ENCODE assay signal across 8 mouse cellular contexts in the genomic region with DNA sequence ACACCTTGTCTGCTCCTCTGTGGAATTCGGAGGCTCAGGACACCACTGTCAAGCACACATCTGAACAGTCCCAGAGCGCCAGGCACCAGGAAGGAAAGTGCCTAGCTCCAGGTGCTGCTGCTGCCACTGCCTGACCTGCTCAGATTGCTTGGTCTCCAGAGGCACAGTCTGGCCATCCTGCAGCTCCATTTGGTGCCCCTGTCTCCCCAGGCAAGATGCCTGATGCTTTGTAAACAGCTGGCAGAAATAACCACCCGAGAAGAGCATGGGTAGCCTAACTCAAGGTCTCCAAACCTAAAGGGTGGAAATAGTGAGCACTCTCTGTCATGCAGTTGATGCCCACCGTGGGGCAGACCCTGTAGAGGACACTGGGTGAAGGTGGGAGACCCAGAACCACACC. TPM values are rescaled to one million over a fixed set of nuclear protein-coding genes. Genes with fewer than 3 reads are reported as not detected.
DNase-seq lines count a peak whose midpoint lies in the region; ATAC-seq and TF ChIP-seq lines count a peak whose summit lies in the region.

No protein-coding gene starts in this region.

- H3K27me3 ChIP-seq in heart, embryonic 13.5 days (replicated peaks) = no peaks in the 10 kb centered on the region
- H3K27me3 ChIP-seq in G1E (ENCODE audit: insufficient read depth, low read length) = no peaks in the 10 kb centered on the region
- H3K27me3 ChIP-seq in heart, embryonic 16.5 days (ENCODE audit: control insufficient read depth, insufficient read depth, low read length) = no peaks in the 10 kb centered on the region
- no peaks in the 10 kb centered on the region for H3K27me3 ChIP-seq in liver, postnatal 0 days (ENCODE audit: insufficient read depth, low read length)

- H3K4me3 ChIP-seq in heart, embryonic 13.5 days = peak overlapping the region; percentile 89
- peak overlapping the region; percentile 90 for H3K4me3 ChIP-seq in G1E (ENCODE audit: low read depth, low read length)
- peak overlapping the region; percentile 89 for H3K4me3 ChIP-seq in heart, embryonic 16.5 days (ENCODE audit: low read length)
- H3K4me3 ChIP-seq in liver, postnatal 0 days (ENCODE audit: low read depth, low read length) = peak overlapping the region; percentile 88

- peak overlapping the region; percentile 96 for H3K9ac ChIP-seq in heart, embryonic 13.5 days
- peak overlapping the region; percentile 97 for H3K9ac ChIP-seq in heart, embryonic 16.5 days (ENCODE audit: low read length)
- peak overlapping the region; percentile 92 for H3K9ac ChIP-seq in liver, postnatal 0 days (replicated peaks)

- peak overlapping the region; percentile 98 for H3K4me2 ChIP-seq in heart, embryonic 13.5 days
- peak overlapping the region; percentile 93 for H3K4me2 ChIP-seq in heart, embryonic 16.5 days (ENCODE audit: low read depth, low read length)
- peak overlapping the region; percentile 92 for H3K4me2 ChIP-seq in liver, postnatal 0 days (ENCODE audit: low read depth, low read length)

- H3K27ac ChIP-seq in heart, embryonic 13.5 days (replicated peaks) = peak overlapping the region; percentile 78
- peak overlapping the region; percentile 79; the same call in 1 of the 2 replicates for H3K27ac ChIP-seq in heart, embryonic 16.5 days (ENCODE audit: low read length)
- H3K27ac ChIP-seq in liver, postnatal 0 days (ENCODE audit: low read depth) = no peak overlapping the region

- intact Hi-C loops in heart, postnatal 14 days (cut with DNase I) = no loop called here

- no peaks in the 10 kb centered on the region for H3K9me3 ChIP-seq in heart, embryonic 13.5 days
- no peaks in the 10 kb centered on the region for H3K9me3 ChIP-seq in G1E (replicated peaks)
- no peaks in the 10 kb centered on the region for H3K9me3 ChIP-seq in heart, embryonic 16.5 days (replicated peaks; ENCODE audit: control insufficient read depth, low read length)
- no peaks in the 10 kb centered on the region for H3K9me3 ChIP-seq in liver, postnatal 0 days (ENCODE audit: low read length)

- TF ChIP-seq CTCF in G1E (IDR thresholded peaks at IDR 0.05; ENCODE audit: low read depth, low read length) = no peak
- no peak for TF ChIP-seq CTCF in liver, postnatal 0 days (IDR thresholded peaks at IDR 0.05; ENCODE audit: low read depth)

- peaks cover 34% of the 10 kb centered on the region for H3K36me3 ChIP-seq in heart, embryonic 13.5 days
- peaks cover 47% of the 10 kb centered on the region for H3K36me3 ChIP-seq in G1E (replicated peaks)
- peaks cover 25% of the 10 kb centered on the region for H3K36me3 ChIP-seq in heart, embryonic 16.5 days (ENCODE audit: control insufficient read depth, insufficient read depth)
- H3K36me3 ChIP-seq in liver, postnatal 0 days (replicated peaks; ENCODE audit: insufficient read depth, low read length) = peaks cover 19% of the 10 kb centered on the region

- WGBS in heart, embryonic 13.5 days = 21% methylated on average over 4 of the region's 4 CpGs
- 18% methylated on average over 4 of the region's 4 CpGs for WGBS in heart, embryonic 16.5 days
- 9% methylated on average over 4 of the region's 4 CpGs for WGBS in liver, postnatal 0 days (ENCODE audit: insufficient replicate concordance)

- peaks cover 47% of the 10 kb centered on the region for H3K4me1 ChIP-seq in heart, embryonic 13.5 days
- peaks cover 39% of the 10 kb centered on the region for H3K4me1 ChIP-seq in G1E (ENCODE audit: insufficient read depth, low read depth, low read length)
- H3K4me1 ChIP-seq in heart, embryonic 16.5 days (ENCODE audit: control insufficient read depth, insufficient read depth, low read length) = peaks cover 31% of the 10 kb centered on the region
- H3K4me1 ChIP-seq in liver, postnatal 0 days (ENCODE audit: insufficient read depth) = peaks cover 34% of the 10 kb centered on the region

- ATAC-seq in heart, embryonic 13.5 days (ENCODE audit: extremely low read depth, insufficient number of reproducible peaks, low FRiP score, low TSS enrichment) = no peak
- no peak for ATAC-seq in G1E (ENCODE audit: extremely low read depth, insufficient number of reproducible peaks, low FRiP score, poor library complexity, severe bottlenecking)
- ATAC-seq in heart, embryonic 16.5 days (replicated peaks; ENCODE audit: extremely low read depth, insufficient read depth, low FRiP score) = no peak
- no peak for ATAC-seq in liver, postnatal 0 days
- ATAC-seq in megakaryocyte-erythroid progenitor cell, adult 5-6 weeks (replicated peaks; ENCODE audit: low FRiP score, low TSS enrichment, poor library complexity, severe bottlenecking) = no peak

- TF ChIP-seq EP300 in liver, postnatal 0 days (IDR thresholded peaks at IDR 0.05; ENCODE audit: low read depth) = no peak

- DNase-seq in heart, postnatal 14 days = no peak
- DNase-seq in G1E (ENCODE audit: low spot score) = no peak
- no peak for DNase-seq in liver, postnatal 0 days
- DNase-seq in adrenal gland, postnatal 4 days (ENCODE audit: low spot score in 2 of 2) = no peak
- no peak for DNase-seq in urinary bladder, postnatal 36 days (ENCODE audit: low spot score in 2 of 2)

RNA-seq across cellular contexts. Expression of a gene that starts 1.1 kb away (rescaled TPM):
- polyA plus RNA-seq in heart, embryonic 13.5 days (2015; fragmentation: Nextera tagmentation; extraction: Ambion mirVana) = 68.4 and 71.2 TPM in 2 replicates
- 10 to 100 TPM; 28.2 to 30.3 TPM for total RNA-seq in heart, postnatal 14 days (2021)
- total RNA-seq in G1E (2014; fragmentation: Nextera tagmentation) (6.7 and 8.4 TPM in 2 replicates), G1E (2017) (28.5 and 30.8 TPM in 2 replicates)
- 53.1 and 59.0 TPM in 2 replicates for polyA plus RNA-seq in G1E (2012)
- polyA plus RNA-seq in heart, embryonic 16.5 days (2015; fragmentation: Nextera tagmentation; extraction: Ambion mirVana) = 69.8 and 70.5 TPM in 2 replicates
- 28.0 and 30.5 TPM in 2 replicates for polyA plus RNA-seq in liver, postnatal 0 days (2015; fragmentation: Nextera tagmentation; extraction: Ambion mirVana)
- total RNA-seq in megakaryocyte-erythroid progenitor cell, adult 5-6 weeks (2014; fragmentation: Nextera tagmentation) = 13.6 and 25.2 TPM in 2 replicates
- 17.7 and 92.3 TPM in 2 replicates for total RNA-seq in megakaryocyte-erythroid progenitor cell, adult 5-6 weeks (2017)
- total RNA-seq in adrenal gland, postnatal 4 days (2021) = 10 to 100 TPM; 51.4 to 54.3 TPM

RNA-seq across cellular contexts. Expression of a gene that starts 28.2 kb away (rescaled TPM):
- polyA plus RNA-seq in heart, embryonic 13.5 days (2015; fragmentation: Nextera tagmentation; extraction: Ambion mirVana) = 12.3 and 12.4 TPM in 2 replicates
- total RNA-seq in heart, postnatal 14 days (2021) = 10 to 100 TPM in 1 of 2 experiments, 1 to 10 TPM in 1; 9.2 to 10.3 TPM
- 0.39 and 0.98 TPM in 2 replicates for total RNA-seq in G1E (2014; fragmentation: Nextera tagmentation)
- total RNA-seq in G1E (2017) = 3.4 and 3.6 TPM in 2 replicates
- polyA plus RNA-seq in G1E (2012) = 14.0 and 19.5 TPM in 2 replicates
- polyA plus RNA-seq in heart, embryonic 16.5 days (2015; fragmentation: Nextera tagmentation; extraction: Ambion mirVana) = 13.0 and 13.9 TPM in 2 replicates
- polyA plus RNA-seq in liver, postnatal 0 days (2015; fragmentation: Nextera tagmentation; extraction: Ambion mirVana) = 20.8 and 21.3 TPM in 2 replicates
- total RNA-seq in megakaryocyte-erythroid progenitor cell, adult 5-6 weeks (2014; fragmentation: Nextera tagmentation) = 1.0 and 2.3 TPM in 2 replicates
- 1.5 and 17.7 TPM in 2 replicates for total RNA-seq in megakaryocyte-erythroid progenitor cell, adult 5-6 weeks (2017)
- 10 to 100 TPM; 24.1 to 26.5 TPM for total RNA-seq in adrenal gland, postnatal 4 days (2021)
